Mouse (Mus musculus): ENCODE results near the gene Efnb1.

GRCm38 (mm10) chrX:99141900-99142299 lies 6.0 kb downstream of the Efnb1 start:
- no peak for TF ChIP-seq CTCF (IDR thresholded peaks at IDR 0.05; ENCODE audit: low read depth)
- TF ChIP-seq EP300 (IDR thresholded peaks at IDR 0.05; ENCODE audit: low read depth) = no peak
